Mouse (Mus musculus) A20 (cell line): ENCODE measurements around the gene Htr5b.

ENCODE experiments used
- DNase-seq: peaks from one replicate; pipeline ENCODE4 v3.0.0-alpha.2; 2011; ENCODE audit warnings: low read depth, low spot score

The Htr5b gene

DNA sequence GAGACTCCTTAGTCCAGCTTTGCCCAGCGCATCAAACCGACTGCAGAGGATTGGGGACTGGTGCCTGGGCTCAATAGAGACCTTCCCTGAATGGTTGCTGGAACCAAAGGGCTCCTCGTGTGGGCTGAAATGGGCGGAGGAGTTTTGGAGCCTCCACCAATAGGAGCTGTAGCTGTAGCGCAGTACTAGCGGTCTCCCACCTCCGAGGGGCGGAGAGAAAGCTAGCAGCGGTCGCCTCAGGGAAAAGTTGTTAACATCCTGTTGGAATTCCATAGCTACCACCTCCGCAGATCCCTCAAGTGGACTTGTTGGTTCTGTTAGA, at the start of gene Htr5b:
TSS of gene Htr5b (minus strand) at position 67 of the 322 bp plus-strand sequence.
- no peak for DNase-seq

DNA sequence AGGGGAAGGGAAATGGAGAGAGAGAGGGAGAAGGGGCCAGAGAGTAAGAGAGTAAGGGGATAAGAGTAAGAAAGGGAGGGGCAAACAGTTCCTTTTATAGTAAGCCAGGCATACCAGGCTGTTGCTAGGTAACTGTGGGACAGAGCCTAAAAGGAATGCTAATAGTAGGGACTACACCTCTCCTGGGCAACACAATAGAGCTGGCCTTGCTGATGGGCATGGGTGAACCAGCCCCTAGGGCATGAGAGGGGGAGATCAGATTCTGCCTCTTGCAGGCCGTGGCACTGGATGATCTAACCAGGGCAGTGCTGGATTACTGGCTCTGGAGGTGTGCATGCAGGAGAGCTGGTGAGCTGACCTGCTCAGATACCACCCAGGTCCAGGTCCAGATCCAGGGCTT, 49.2 kb upstream of the Htr5b start:
- DNase-seq = no peak

- no peak for DNase-seq
Observed at GRCm38 (mm10) chr1:121570522-121570921, 42.3 kb upstream of the Htr5b start.

DNA sequence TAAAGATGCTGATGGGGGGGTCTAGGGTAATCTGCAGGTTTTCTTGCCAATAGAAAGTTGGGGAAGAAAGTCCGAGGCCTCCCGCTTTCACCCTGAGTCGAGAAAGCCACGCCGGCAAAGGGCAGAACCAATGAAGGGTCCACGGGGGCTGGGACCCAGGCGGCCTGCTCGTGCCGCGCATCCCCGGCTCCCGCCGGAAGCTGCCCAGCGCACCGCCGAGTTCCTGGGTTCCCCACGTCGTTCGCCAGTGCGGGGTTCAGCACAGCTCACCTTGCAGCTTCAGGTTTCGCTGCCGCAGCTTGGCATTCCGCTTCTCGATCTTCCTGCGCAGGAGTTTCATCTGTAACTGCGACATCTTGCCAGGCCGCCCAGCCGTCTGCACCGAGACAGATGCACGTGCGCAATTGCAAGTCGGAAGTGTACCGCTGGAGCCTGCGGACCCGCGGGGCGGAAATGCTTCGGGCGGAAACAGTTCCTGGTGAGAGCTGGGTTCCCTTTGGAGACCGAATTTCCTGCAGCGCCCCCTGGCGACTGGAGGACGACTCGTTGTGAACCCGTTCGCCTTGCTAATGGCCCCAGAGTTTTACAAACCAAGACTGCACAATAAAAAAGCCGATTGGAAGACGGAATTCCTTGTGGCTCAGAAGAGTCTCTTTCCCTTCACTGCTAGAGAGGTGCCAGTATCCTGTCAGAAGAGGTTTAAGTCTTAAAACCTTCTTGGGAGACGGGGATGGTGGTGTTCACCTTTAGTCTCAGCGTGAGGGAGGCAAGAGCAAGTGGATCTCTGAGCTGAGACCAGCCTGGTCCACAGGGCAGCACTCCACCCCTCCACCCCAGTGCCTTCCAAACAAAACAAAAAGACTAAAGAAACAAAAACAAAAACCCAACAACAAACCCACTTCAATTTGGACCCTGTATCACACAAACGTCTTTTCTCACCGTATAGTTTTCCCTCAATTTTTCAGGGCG, 39.5 kb upstream of the Htr5b start, which contains the start of gene Ddx18:
TSS of gene Ddx18 (minus strand) at position 469 of the 969 bp plus-strand sequence.
- peak; percentile 97 for DNase-seq

DNA sequence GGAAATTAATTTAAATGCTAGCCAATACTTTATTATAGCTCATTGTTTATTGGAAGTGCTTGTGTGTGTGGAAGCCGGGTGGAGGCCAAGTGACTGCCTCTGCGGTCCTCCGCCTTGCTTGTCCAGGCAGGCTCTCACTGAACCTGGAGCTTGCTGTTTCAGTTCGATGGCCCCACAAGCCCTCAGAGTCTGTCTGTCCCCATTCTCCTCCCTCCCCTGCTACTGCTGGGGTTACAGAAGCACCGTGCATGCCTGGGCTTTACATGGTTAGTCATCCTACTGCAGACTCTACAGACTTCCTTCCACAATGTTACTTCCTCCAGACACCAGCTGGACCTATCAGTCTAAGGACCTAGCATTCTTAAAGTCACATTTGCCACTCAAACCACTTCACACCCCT, 29.6 kb upstream of the Htr5b start:
- no peak for DNase-seq

- no peak for DNase-seq
Observed at GRCm38 (mm10) chr1:121551457-121551835, 23.2 kb upstream of the Htr5b start.

- no peak for DNase-seq
Observed at GRCm38 (mm10) chr1:121550801-121551456, 22.7 kb upstream of the Htr5b start.

GRCm38 (mm10) chr1:121549456-121549855, 21.2 kb upstream of the Htr5b start:
- DNase-seq = peak; percentile 32

- DNase-seq = no peak
Observed at GRCm38 (mm10) chr1:121548667-121549066, 20.4 kb upstream of the Htr5b start.

DNA sequence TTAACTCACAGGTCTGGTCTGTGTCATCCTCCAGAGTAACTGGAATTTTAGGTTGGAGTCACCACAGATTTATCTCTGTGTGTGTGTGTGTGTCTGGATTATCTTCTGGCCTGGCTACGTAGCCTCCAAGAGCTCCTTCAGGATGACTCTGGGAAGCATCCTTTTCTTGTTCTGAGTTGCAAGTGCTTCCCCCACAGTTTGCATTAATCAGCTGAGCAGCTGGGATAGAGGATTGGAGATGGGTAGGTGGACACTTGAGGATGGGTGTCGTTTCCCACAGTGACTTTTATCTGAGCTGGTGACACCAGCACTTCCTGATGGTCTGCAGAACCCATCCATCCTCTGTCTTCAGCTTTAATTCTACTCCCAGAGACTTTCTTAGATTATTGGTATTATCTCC, 18.6 kb upstream of the Htr5b start:
- DNase-seq = no peak

- no peak for DNase-seq
Observed at GRCm38 (mm10) chr1:121540361-121540760, 12.1 kb upstream of the Htr5b start.

DNA sequence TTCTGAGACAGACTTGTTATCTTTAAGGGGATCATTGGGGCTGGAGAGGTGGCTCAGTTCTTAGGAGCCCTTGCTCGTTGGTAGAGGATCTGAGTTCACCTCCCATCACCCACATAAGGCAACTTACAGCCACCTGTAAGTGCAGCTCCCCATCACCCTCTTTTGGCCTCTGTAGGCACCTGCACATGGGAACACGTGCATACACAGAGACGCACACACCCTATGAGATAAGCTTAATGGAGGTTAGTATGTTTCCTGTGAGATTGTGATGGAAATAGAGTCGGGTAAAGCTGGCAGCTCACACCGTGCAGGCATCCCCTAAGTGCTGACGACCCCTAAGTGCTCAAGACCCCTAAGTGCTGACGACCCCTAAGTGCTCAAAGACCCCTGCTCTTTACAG, 3.2 kb upstream of the Htr5b start:
- no peak for DNase-seq

- DNase-seq = no peak
Observed at GRCm38 (mm10) chr1:121529286-121529685, 1.0 kb upstream of the Htr5b start.

DNA sequence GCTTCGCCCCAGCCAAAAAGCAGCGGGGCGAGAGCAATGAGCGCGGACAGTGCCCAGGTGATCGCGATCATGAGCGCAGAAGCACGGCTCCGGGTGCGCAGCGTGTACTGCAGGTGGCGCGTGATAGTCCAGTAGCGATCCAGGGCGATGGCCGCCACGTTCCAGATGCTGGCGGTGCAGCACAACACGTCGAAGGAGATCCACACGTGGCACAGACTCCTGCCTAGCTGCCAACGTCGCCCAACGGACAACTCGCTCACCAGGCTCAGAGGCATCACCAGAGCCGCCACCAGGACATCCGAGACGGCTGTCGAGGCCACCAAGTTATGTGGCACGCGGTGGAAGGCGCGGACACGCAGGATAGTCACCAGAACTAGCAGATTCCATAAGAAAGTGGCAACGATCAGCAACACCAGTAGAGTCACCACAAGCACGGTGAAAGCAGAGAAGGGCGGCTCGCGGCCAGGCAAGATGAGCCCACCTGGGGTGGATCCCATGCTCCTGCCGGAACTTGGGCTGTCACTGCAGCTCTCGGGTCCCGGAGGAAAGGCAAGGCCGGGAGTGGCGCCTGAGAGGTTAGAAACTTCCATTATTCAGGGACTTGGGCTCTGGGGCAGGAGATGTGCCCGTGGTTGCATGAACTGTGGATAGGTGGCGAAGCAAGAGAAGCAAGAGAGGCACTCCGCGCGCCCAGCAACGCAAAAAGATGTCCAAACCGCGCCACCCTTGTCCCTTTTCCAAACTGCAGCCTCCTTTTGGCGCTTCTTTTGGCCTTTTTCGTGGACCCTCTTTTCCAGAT, 466 bp downstream of the Htr5b start:
- no peak for DNase-seq

GRCm38 (mm10) chr1:121527061-121527460, 1.2 kb downstream of the Htr5b start:
- no peak for DNase-seq

DNA sequence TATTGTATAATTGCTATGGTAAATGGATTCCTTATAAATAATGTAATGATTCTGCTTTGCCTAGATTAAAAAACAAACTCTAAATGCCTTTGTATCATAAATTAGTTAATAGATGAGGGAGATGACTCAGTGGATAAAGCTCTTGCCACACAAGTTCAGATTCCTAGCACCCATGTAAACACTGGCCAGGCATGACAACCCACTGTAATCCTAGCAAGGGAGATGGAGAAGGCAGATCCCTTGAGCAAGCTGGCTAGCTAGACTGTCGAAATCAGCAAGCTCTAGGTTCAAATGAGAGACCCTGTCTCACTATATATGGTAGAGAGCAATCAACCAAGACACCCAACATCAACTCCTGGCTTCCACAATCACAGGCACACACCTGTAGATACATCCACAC, 9.7 kb downstream of the Htr5b start:
- DNase-seq = no peak

DNA sequence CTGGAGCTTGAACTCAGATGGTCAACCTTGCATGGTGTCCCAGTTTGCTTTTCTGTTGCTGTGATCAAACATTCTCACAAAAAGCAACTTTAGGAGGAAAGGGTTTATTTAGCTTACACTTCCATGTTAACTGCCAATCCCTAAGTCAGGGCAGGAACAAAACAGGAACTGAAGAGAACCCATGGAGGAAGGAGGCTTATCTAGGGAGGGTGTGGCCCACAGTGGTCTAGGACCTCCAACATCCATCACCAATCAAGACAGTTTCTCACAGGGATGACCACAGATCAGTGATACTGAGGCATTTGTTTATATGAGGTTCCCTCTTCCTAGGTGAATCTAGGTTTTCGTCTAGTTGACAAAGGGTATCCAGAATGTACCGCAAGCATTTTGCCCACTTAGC, 16.3 kb downstream of the Htr5b start:
- DNase-seq = no peak

DNA sequence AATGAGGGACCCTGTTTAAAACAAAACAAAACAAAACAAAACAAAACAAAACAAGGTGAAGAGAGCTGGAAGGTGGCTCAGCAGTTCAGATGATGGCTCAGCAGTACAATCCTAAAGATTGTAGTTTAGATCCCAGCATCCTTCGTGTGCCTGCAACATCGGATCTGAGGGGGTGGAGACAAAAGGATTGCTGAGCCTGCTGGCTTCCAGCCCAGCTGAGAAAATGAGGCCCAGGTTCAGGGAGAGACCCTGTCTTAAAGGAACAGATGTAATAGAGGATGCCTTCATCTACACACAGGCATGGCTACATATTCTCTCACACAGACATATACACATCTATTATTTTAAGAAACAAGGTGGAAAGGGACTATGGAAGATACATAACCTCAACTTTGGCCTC, 17.1 kb downstream of the Htr5b start:
- DNase-seq = no peak

DNA sequence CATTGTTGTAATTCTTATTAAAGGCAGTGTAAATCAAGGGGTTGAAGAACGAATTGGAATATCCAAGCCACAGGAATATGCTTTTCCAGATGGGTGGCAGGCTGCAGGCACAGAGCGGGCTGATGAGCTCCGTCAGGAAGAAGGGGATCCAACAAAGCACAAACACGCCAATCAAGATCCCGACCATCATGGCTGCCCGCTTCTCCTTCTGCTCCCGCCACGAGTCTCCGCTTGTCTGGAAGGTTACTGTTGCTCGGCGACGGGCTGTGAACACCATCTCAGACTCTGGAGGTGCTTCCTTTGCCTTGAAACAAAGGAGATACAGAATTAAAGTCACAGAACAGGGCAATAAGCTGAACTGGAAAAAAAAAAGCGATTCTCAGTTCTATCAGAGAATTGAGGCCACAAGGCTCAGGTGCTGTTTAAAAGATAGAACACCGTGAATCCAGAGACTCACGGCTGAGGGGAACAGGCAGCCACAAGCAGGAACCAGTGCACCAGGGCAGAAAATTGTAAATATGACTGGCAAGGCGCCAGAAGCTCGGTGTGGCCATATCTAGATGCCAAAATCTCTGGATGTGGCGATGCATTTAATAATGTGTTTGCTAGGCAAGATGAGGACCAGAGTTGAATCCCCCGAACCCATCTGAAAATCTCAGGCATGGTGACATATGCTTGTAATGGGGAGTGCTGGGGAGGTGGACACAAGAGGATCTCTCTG, 17.7 kb downstream of the Htr5b start:
- no peak for DNase-seq

GRCm38 (mm10) chr1:121508729-121509128, 19.5 kb downstream of the Htr5b start:
- DNase-seq = no peak

- no peak for DNase-seq
Observed at GRCm38 (mm10) chr1:121497093-121497492, 31.2 kb downstream of the Htr5b start.

DNA sequence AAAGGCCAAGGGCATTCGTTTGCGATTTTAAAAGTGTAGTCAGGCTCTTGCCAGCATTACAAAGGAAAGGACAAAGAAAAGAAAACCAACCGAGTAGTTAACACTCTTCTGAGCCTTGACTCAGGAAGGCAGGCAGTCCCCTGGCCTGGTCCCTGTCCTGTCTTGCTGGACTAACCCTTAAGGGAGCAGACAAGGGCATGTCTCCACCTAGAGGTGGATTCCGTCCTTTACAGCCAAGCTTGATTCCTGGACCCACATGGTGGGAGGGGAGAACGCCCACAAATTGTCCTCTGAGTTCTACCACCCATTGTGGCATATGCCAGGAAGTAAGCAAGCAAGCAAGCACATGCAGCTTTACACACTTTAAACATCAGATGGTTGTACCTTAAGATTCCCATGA, 38.0 kb downstream of the Htr5b start:
- peak; percentile 40 for DNase-seq
